Mouse (Mus musculus) layer of hippocampus, adult 6 months (tissue): ENCODE data around the gene Fam183b. TPM values are rescaled to one million over a fixed set of nuclear protein-coding genes. Genes with fewer than 3 reads are reported as not detected.

Source experiments
- long read RNA-seq, 2 experiments: library from polyadenylated mRNA; unstranded; transcript quantifications; one replicate each; pipeline ENCODE4 v2.0.0; 2019 to 2020
- polyA plus RNA-seq: library from polyadenylated mRNA; unstranded; fragments of <200 nt; fragmentation: Nextera tagmentation; gene quantifications from 2 replicates; pipeline ENCODE4 v1.2.3, GENCODE M21; 2021

Fam183b gene
- polyA plus RNA-seq, result 28.9 and 30.2 TPM in 2 replicates
- long read RNA-seq, experiment 1, transcript Fam183b-202 (4 exons, 567 nt), result major isoform, 13 of 16 reads
- long read RNA-seq, experiment 1, partial matches to known transcripts, result 1 of 16 reads
- long read RNA-seq, experiment 1, other reads (novel, unspliced or antisense), result 2 of 16 reads
- long read RNA-seq, experiment 2, result 0 reads

GRCm38 (mm10) chr11:58801558-58802228 lies at the start of gene Fam183b:
Gene Fam183b (minus strand): TSS chr11:58801960.

GRCm38 (mm10) chr11:58846919-58847461 lies 45.2 kb upstream of the Fam183b start, which contains the start of gene Gm12258:
Gene Gm12258 (plus strand): TSS chr11:58847158.

GRCm38 (mm10) chr11:58838951-58839350 lies 37.2 kb upstream of the Fam183b start, which contains the start of gene Olfr311:
Gene Olfr311 (plus strand): TSS chr11:58839251.

DNA sequence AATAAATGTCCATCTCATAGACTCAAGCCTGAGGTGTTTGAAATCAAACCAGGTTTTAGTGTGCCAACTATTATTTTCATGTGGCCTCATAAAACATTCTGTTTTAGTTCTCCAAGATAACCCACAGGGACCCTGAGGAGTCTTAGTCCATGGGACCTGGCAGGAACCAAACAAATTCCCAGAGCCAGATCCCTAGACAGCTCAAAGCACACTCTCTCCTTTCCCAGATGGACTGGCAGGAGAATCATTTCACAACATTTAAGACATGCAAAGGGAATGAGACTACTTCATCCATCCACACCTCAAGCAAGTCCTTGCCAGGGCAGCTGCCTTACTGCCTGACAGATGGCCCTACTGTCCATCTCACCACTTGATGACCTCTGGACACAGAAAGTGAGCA lies 27.2 kb upstream of the Fam183b start, which contains the start of gene Olfr312:
Gene Olfr312, plus strand, starts transcription at position 301 of the 400 bp plus-strand sequence.

DNA sequence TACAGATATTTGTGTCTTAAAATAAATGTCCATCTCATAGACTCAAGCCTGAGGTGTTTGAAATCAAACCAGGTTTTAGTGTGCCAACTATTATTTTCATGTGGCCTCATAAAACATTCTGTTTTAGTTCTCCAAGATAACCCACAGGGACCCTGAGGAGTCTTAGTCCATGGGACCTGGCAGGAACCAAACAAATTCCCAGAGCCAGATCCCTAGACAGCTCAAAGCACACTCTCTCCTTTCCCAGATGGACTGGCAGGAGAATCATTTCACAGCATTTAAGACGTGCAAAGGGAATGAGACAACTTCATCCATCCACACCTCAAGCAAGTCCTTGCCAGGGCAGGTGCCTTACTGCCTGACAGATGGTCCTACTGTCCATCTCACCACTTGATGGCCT lies 12.9 kb upstream of the Fam183b start, which contains the start of gene Olfr313:
Gene Olfr313, plus strand, starts transcription at position 301 of the 400 bp plus-strand sequence.

DNA sequence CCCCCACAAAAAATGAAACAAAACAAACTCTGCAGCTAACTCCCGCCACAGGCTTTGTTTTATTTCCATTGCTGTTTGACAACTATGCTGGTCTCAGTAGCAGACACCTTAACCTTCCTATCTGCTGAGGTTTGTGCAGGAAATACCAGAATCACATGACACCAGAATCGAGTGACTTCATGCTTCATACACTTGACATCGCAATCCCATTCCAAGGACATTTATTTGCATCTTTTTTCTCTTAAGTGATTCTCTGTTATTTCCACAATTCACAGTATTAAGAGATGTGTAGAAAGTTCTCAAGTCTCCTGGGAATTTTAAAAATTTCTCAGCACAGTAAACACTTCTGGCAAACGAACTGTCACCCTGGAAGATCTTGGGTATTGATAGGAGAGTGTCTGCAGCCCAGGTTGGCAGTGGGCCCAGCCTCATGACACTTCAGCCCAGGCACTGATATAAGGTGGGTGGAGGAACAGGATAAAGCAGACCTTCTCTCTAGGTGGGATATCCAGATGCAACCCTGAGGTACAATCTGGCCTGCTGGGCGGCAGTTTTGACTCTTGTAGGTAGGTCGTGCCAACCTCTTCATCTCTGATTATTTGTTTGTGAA lies 19.2 kb downstream of the Fam183b start, which contains the start of gene Olfr314:
Gene Olfr314, plus strand, starts transcription at position 473 of the 610 bp plus-strand sequence.

GRCm38 (mm10) chr11:58772888-58773287 lies 28.9 kb downstream of the Fam183b start, which contains the start of gene Olfr315:
Gene Olfr315 (plus strand): TSS chr11:58773188.

DNA sequence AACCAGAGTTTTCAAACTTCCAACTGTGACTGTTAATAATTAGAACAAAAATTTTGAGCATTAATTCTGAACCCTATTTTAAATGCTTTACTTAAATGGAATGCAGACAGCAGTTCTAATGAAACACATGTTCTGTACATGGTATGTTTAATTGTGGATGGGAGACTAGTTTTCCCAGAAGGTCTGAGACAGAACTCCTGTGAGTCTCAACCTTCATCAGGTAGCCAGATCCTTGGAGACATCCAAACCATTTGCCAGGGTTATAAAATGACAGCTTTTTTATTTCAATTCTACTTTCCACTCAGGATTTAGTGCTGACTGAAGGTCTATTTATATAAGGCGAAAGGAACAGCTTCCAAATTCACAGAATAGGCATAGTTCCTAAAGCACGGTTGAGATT lies 49.3 kb downstream of the Fam183b start, which contains the start of gene Olfr316:
Gene Olfr316, plus strand, starts transcription at position 301 of the 400 bp plus-strand sequence.

Other genes with a start within 250 kb of the Fam183b start
- gene Olfr328, start 246.3 kb downstream of the Fam183b start, polyA plus RNA-seq, result not detected in 2 replicates
- not detected in 2 replicates for gene Olfr224, start 231.4 kb downstream of the Fam183b start, polyA plus RNA-seq
- gene Olfr325, start 224.2 kb downstream of the Fam183b start, polyA plus RNA-seq, result not detected in 2 replicates
- not detected in 2 replicates for gene Olfr324, start 206.8 kb downstream of the Fam183b start, polyA plus RNA-seq
- not detected in 2 replicates for gene 2210407C18Rik, start 185.9 kb downstream of the Fam183b start, polyA plus RNA-seq
- not detected in 2 replicates for gene Olfr323, start 171.5 kb downstream of the Fam183b start, polyA plus RNA-seq
- not detected in 2 replicates for gene Trim58, start 161.5 kb downstream of the Fam183b start, polyA plus RNA-seq
- gene Olfr322, start 143.2 kb downstream of the Fam183b start, polyA plus RNA-seq, result not detected in 2 replicates
- not detected in 2 replicates for gene Olfr320, start 120.9 kb downstream of the Fam183b start, polyA plus RNA-seq
- gene Olfr319, start 102.8 kb downstream of the Fam183b start, polyA plus RNA-seq, result not detected in 2 replicates
- not detected in 2 replicates for gene Olfr318, start 77.9 kb downstream of the Fam183b start, polyA plus RNA-seq
- gene Olfr317, start 62.7 kb downstream of the Fam183b start, polyA plus RNA-seq, result 0.09 and 0.13 TPM in 2 replicates
- 0.67 and 0.89 TPM in 2 replicates for gene Olfr316, start 49.2 kb downstream of the Fam183b start, polyA plus RNA-seq
- gene Olfr315, start 28.8 kb downstream of the Fam183b start, polyA plus RNA-seq, result not detected in 2 replicates
- gene Olfr314, start 19.0 kb downstream of the Fam183b start, polyA plus RNA-seq, result not detected in 2 replicates
- gene Olfr313, start 13.0 kb upstream of the Fam183b start, polyA plus RNA-seq, result not detected in 2 replicates
- gene Olfr312, start 27.3 kb upstream of the Fam183b start, polyA plus RNA-seq, result not detected in 2 replicates
- not detected in 2 replicates for gene Olfr311, start 37.3 kb upstream of the Fam183b start, polyA plus RNA-seq
- gene Gm12258, start 45.2 kb upstream of the Fam183b start, polyA plus RNA-seq, result 3.5 and 3.9 TPM in 2 replicates
- gene 2810021J22Rik, start 65.3 kb upstream of the Fam183b start, polyA plus RNA-seq, result 3.4 and 4.0 TPM in 2 replicates
- gene Zfp39, start 102.3 kb upstream of the Fam183b start, polyA plus RNA-seq, result 6.0 and 6.7 TPM in 2 replicates
- not detected in 2 replicates for gene Btnl10, start 115.9 kb upstream of the Fam183b start, polyA plus RNA-seq
- 359 and 481 TPM in 2 replicates for gene Rnf187, start 137.0 kb upstream of the Fam183b start, polyA plus RNA-seq
- gene Hist3h2ba, start 147.0 kb upstream of the Fam183b start, polyA plus RNA-seq, result 23.0 and 26.4 TPM in 2 replicates
- gene Hist3h2a, start 152.7 kb upstream of the Fam183b start, polyA plus RNA-seq, result 89.8 and 93.1 TPM in 2 replicates
- 4.6 and 5.0 TPM in 2 replicates for gene Trim17, start 152.7 kb upstream of the Fam183b start, polyA plus RNA-seq
- gene Trim11, start 176.1 kb upstream of the Fam183b start, polyA plus RNA-seq, result 10.9 and 12.4 TPM in 2 replicates